Mouse (Mus musculus): ENCODE results near the gene Capn13.
A peak's percentile ranks its signal among the peaks of the same experiment; 100 is the strongest.
"Not testable (repeated sequence)": the region's sequence is repeated elsewhere in the genome, so short reads cannot be mapped to it uniquely, and the experiment has no call there.

The Capn13 gene

GRCm38 (mm10) chr17:73343632-73344390 is 56.9 kb downstream of the Capn13 start:
- DNase-seq (ENCODE audit: low spot score) = no peak

GRCm38 (mm10) chr17:73342673-73343072 is 58.0 kb downstream of the Capn13 start:
- no peak for DNase-seq (ENCODE audit: low spot score)

GRCm38 (mm10) chr17:73329071-73329470 is 71.6 kb downstream of the Capn13 start:
- no peak for DNase-seq (ENCODE audit: low spot score)

GRCm38 (mm10) chr17:73325314-73325713 is 75.4 kb downstream of the Capn13 start:
- DNase-seq (ENCODE audit: low spot score) = no peak

GRCm38 (mm10) chr17:73324732-73325131 is 75.9 kb downstream of the Capn13 start:
- DNase-seq (ENCODE audit: low spot score) = no peak

- no peak for DNase-seq (ENCODE audit: low spot score)
Observed at GRCm38 (mm10) chr17:73323981-73324380, 76.7 kb downstream of the Capn13 start.

GRCm38 (mm10) chr17:73314786-73315185 is 85.9 kb downstream of the Capn13 start:
- no peak for DNase-seq (ENCODE audit: low spot score)

- no peak for DNase-seq (ENCODE audit: low spot score)
Observed at GRCm38 (mm10) chr17:73311491-73311890, 89.2 kb downstream of the Capn13 start.

GRCm38 (mm10) chr17:73308691-73309090 is 92.0 kb downstream of the Capn13 start:
- no peak for DNase-seq (ENCODE audit: low spot score)

GRCm38 (mm10) chr17:73306626-73307025 is 94.0 kb downstream of the Capn13 start:
- DNase-seq (ENCODE audit: low spot score) = no peak

- peak; percentile 49 for DNase-seq (ENCODE audit: low spot score)
Observed at GRCm38 (mm10) chr17:73305622-73306021, 95.0 kb downstream of the Capn13 start.

GRCm38 (mm10) chr17:73304086-73304812 is 96.4 kb downstream of the Capn13 start:
- DNase-seq (ENCODE audit: low spot score) = no peak

GRCm38 (mm10) chr17:73303676-73304075 is 97.0 kb downstream of the Capn13 start:
- no peak for DNase-seq (ENCODE audit: low spot score)

- DNase-seq (ENCODE audit: low spot score) = peak; percentile 45
Observed at GRCm38 (mm10) chr17:73303217-73303616, 97.4 kb downstream of the Capn13 start.

- peak; percentile 67 for DNase-seq (ENCODE audit: low spot score)
Observed at GRCm38 (mm10) chr17:73302104-73302503, 98.6 kb downstream of the Capn13 start.

- DNase-seq (ENCODE audit: low spot score) = peak; percentile 50
Observed at GRCm38 (mm10) chr17:73301258-73302050, 99.2 kb downstream of the Capn13 start.

- DNase-seq (ENCODE audit: low spot score) = no peak
Observed at GRCm38 (mm10) chr17:73300147-73300880, 100.4 kb downstream of the Capn13 start.

GRCm38 (mm10) chr17:73298981-73299380 is 101.7 kb downstream of the Capn13 start:
- no peak for DNase-seq (ENCODE audit: low spot score)

GRCm38 (mm10) chr17:73296855-73297254 is 103.8 kb downstream of the Capn13 start:
- no peak for DNase-seq (ENCODE audit: low spot score)

GRCm38 (mm10) chr17:73293237-73293636 is 107.4 kb downstream of the Capn13 start:
- no peak for DNase-seq (ENCODE audit: low spot score)

GRCm38 (mm10) chr17:73284301-73284700 is 116.4 kb downstream of the Capn13 start:
- DNase-seq (ENCODE audit: low spot score) = no peak

GRCm38 (mm10) chr17:73282702-73283101 is 118.0 kb downstream of the Capn13 start:
- not testable (repeated sequence) for DNase-seq (ENCODE audit: low spot score)

Measured in testis, postnatal 14 days (tissue).